Mouse (Mus musculus) olfactory bulb, adult 2 months (tissue): Measurements from ENCODE around the gene Arl1.

Experiments
- CTCF ChIP-seq: fragments of 200-500 bp; IDR thresholded peaks from 2 replicates; pipeline ENCODE4 v1.5.1; 2012; ENCODE audit warnings: low read depth, mild to moderate bottlenecking, low read length, moderate library complexity; ENCODE audit not compliant: insufficient read depth
- POLR2A ChIP-seq: fragments of 200-500 bp; IDR thresholded peaks from 2 replicates; pipeline ENCODE4 v1.6.1; 2012; ENCODE audit warnings: mild to moderate bottlenecking, low read depth, low read length, moderate library complexity; ENCODE audit not compliant: insufficient read depth

DNA sequence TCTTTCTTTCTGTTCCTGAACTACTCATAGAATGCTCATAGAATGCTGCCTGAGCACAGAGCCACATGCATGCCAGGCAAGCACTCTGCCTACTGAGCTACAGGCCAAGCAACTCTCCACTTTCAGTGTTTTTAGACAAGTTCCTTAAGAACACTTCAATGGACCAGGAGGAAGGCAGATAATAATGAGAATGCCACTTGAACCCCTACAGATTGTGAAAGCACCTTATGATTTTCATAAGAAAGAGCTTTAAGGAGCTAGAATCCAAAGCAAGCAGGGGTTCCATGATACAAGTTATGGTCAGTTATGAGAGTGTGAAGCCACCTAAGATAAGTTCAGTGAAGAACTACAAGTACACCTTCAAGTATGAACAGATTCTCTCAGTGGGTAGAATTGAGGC lies 63.0 kb downstream of the Arl1 start:
- TF ChIP-seq CTCF (no peak), POLR2A (no peak)
